Mouse (Mus musculus): ENCODE data around the gene Inafm1. TPM values are rescaled to one million over a fixed set of nuclear protein-coding genes. Genes with fewer than 3 reads are reported as not detected.

The Inafm1 gene
- polyA plus RNA-seq, 1 experiment from 2014 or later: 19.8 TPM

DNA sequence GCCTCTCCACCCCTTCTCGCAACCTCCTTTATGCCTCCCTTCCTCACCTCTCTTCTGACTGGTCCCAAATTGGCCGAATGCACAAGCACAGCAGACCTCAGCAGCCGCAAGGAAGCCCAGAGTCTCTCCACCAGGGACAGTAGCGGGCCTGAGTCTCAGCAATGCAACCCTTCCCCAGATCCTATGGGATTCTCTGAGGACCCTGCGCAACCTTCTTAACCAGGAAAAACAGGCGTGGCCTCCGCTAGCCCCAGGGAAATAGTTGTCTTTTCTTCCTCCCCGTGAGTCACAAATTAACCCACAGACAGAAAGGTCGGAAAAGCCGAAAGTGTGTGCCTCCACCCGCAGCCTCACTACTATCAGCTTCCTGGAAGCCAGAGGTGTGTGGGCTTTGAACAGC, 31.6 kb downstream of the Inafm1 start:
- no peak for ATAC-seq (ENCODE audit: low FRiP score, low TSS enrichment)
- Histone ChIP-seq H3K27me3 (ENCODE audit: control insufficient read depth, insufficient read depth, low read length) (no peaks in the 10 kb centered on the region), H3K4me2 (replicated peaks; ENCODE audit: low read depth, low read length) (no peak overlapping the region), H3K4me1 (ENCODE audit: control insufficient read depth, insufficient read depth, low read length) (no peaks in the 10 kb centered on the region), H3K27ac (ENCODE audit: low read depth, low read length) (no peak overlapping the region), H3K9me3 (ENCODE audit: control insufficient read depth, low read length) (no peaks in the 10 kb centered on the region), H3K9ac (ENCODE audit: low read depth, low read length) (no peak overlapping the region), H3K36me3 (ENCODE audit: control insufficient read depth, insufficient read depth, low read length) (no peaks in the 10 kb centered on the region), H3K4me3 (ENCODE audit: low read length) (no peak overlapping the region)
- WGBS: 47% methylated on average over 11 of the region's 11 CpGs

DNA sequence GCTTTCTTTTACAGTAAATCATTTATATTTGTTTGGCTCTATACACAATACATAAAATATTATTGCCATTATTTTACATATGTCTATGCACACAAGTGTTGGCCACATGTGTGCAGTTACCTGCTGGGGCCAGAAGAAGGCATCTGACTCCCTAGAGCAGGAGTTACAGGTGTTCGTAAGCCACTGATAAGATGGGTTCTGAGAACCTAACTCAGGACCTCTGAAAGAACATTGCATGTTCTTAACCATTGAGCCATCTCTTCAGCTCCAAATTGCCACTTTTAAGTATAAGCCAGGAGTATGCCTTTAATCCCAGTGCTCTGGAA, 32.5 kb downstream of the Inafm1 start:
- no peak for ATAC-seq (ENCODE audit: low FRiP score, low TSS enrichment)
- H3K4me1 ChIP-seq (ENCODE audit: control insufficient read depth, insufficient read depth, low read length): no peaks in the 10 kb centered on the region
- H3K4me3 ChIP-seq (ENCODE audit: low read length): no peak overlapping the region
- H3K4me2 ChIP-seq (replicated peaks; ENCODE audit: low read depth, low read length): no peak overlapping the region
- no peaks in the 10 kb centered on the region for H3K9me3 ChIP-seq (ENCODE audit: control insufficient read depth, low read length)
- H3K27me3 ChIP-seq (ENCODE audit: control insufficient read depth, insufficient read depth, low read length): no peaks in the 10 kb centered on the region
- no peak overlapping the region for H3K27ac ChIP-seq (ENCODE audit: low read depth, low read length)
- WGBS: 90% methylated on average over 1 of the region's 1 CpGs
- H3K9ac ChIP-seq (ENCODE audit: low read depth, low read length): no peak overlapping the region
- no peaks in the 10 kb centered on the region for H3K36me3 ChIP-seq (ENCODE audit: control insufficient read depth, insufficient read depth, low read length)

DNA sequence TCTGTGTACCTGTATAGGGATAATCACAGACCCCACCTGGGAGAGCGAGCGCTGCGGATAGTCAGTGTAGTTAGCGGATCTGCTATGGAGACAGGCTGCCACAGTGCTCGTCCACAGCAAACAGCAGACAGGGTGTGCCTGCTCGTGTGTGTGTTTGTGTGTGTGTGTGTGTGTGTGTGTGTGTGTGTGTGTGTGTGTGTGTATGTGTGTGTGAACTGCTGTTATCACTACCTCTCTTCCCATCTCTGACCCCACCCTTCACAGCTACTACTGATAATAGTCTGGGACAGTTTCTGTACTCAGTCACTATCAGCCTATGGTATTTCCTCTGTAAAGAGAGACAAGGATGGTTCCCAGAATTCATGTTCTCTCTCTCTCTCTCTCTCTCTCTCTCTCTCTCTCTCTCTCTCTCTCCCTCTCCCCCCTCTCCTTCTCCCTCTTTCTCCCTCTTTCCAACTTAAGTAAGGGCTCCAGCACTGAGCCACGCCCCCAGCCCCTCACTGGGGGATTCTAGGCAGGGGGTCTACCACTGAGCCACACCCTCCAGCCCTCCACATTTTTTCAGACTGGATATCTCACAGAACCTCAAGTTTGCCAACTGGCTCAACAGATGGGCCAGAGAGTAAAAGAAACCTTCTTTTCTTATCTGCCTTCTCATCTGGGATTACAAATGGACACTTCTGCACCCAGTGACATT, 33.0 kb downstream of the Inafm1 start:
- no peak for ATAC-seq (ENCODE audit: low FRiP score, low TSS enrichment)
- no peak overlapping the region for H3K27ac ChIP-seq (ENCODE audit: low read depth, low read length)
- no peaks in the 10 kb centered on the region for H3K9me3 ChIP-seq (ENCODE audit: control insufficient read depth, low read length)
- H3K9ac ChIP-seq (ENCODE audit: low read depth, low read length): no peak overlapping the region
- 82% methylated on average over 7 of the region's 7 CpGs for WGBS
- H3K4me3 ChIP-seq (ENCODE audit: low read length): no peak overlapping the region
- H3K4me2 ChIP-seq (replicated peaks; ENCODE audit: low read depth, low read length): no peak overlapping the region
- H3K36me3 ChIP-seq (ENCODE audit: control insufficient read depth, insufficient read depth, low read length): no peaks in the 10 kb centered on the region
- no peaks in the 10 kb centered on the region for H3K27me3 ChIP-seq (ENCODE audit: control insufficient read depth, insufficient read depth, low read length)
- no peaks in the 10 kb centered on the region for H3K4me1 ChIP-seq (ENCODE audit: control insufficient read depth, insufficient read depth, low read length)

DNA sequence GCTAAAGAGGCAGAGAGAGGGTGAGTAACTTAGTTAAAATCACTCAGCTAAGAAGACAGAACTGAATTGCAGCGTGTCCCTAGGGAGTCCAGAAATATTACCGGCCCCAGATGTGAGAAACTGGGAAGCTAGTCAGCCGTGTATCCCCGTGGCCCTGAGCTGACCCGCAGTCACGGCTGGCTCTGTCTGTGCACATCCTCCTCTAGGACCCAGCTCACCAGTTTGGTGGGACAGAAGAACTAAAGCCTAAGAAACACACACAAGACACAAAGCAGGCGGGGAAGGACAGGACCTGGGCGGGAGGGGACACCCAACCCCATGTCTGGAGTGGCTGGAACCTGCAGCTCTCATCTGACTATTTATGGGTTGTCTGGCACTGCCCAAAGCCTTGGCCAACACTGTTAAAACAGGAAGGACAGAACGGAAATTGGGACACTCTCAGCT, 33.8 kb downstream of the Inafm1 start:
- Histone ChIP-seq H3K4me2 (replicated peaks; ENCODE audit: low read depth, low read length) (no peak overlapping the region), H3K4me1 (ENCODE audit: control insufficient read depth, insufficient read depth, low read length) (no peaks in the 10 kb centered on the region), H3K27ac (ENCODE audit: low read depth, low read length) (no peak overlapping the region), H3K4me3 (ENCODE audit: low read length) (no peak overlapping the region), H3K27me3 (ENCODE audit: control insufficient read depth, insufficient read depth, low read length) (no peaks in the 10 kb centered on the region), H3K9me3 (ENCODE audit: control insufficient read depth, low read length) (no peaks in the 10 kb centered on the region), H3K9ac (ENCODE audit: low read depth, low read length) (no peak overlapping the region), H3K36me3 (ENCODE audit: control insufficient read depth, insufficient read depth, low read length) (no peaks in the 10 kb centered on the region)
- 29% methylated on average over 9 of the region's 9 CpGs for WGBS
- peak; percentile 58; the same call in 1 of the 2 replicates for ATAC-seq (ENCODE audit: low FRiP score, low TSS enrichment)

DNA sequence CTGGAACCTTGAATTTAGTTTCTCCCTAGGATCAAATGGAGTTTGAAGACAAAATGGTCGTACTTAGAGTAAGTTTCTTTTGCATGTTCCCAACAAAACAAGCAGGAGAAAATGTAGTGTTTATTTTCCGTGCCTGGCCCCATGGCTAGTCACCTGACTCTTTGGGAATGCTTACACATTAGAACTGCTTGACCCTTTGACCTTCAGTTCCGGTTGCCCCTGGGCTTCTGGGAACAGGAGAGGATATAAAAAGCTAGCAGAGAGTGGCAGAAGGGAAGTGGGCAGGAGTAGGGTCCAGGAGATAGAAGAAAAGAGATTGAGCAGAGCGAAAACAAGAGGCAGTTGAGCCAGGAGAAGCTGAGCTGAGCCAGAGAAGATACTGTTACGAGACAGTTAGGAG, 43.5 kb downstream of the Inafm1 start:
- Histone ChIP-seq H3K36me3 (ENCODE audit: control insufficient read depth, insufficient read depth, low read length) (no peaks in the 10 kb centered on the region), H3K4me3 (ENCODE audit: low read length) (no peak overlapping the region), H3K9me3 (ENCODE audit: control insufficient read depth, low read length) (no peaks in the 10 kb centered on the region), H3K4me2 (replicated peaks; ENCODE audit: low read depth, low read length) (no peak overlapping the region), H3K27me3 (ENCODE audit: control insufficient read depth, insufficient read depth, low read length) (no peaks in the 10 kb centered on the region), H3K9ac (ENCODE audit: low read depth, low read length) (no peak overlapping the region), H3K27ac (ENCODE audit: low read depth, low read length) (no peak overlapping the region), H3K4me1 (ENCODE audit: control insufficient read depth, insufficient read depth, low read length) (peaks cover 3% of the 10 kb centered on the region; the same call in 1 of the 2 replicates)
- ATAC-seq (ENCODE audit: low FRiP score, low TSS enrichment): no peak
- WGBS: 25% methylated on average over 5 of the region's 5 CpGs

Other genes starting within 250 kb of the Inafm1 start
- gene Bicra, start 225.7 kb downstream of the Inafm1 start, polyA plus RNA-seq (2014; fragmentation: Nextera tagmentation; extraction: Ambion mirVana): 6.9 and 10.0 TPM in 2 replicates
- gene Zfp541, start 211.8 kb downstream of the Inafm1 start, polyA plus RNA-seq (2014; fragmentation: Nextera tagmentation; extraction: Ambion mirVana): 0.04 and 0.07 TPM in 2 replicates
- 179 and 188 TPM in 2 replicates for gene Napa, start 175.2 kb downstream of the Inafm1 start, polyA plus RNA-seq (2014; fragmentation: Nextera tagmentation; extraction: Ambion mirVana)
- 25.1 and 29.2 TPM in 2 replicates for gene Kptn, start 153.7 kb downstream of the Inafm1 start, polyA plus RNA-seq (2014; fragmentation: Nextera tagmentation; extraction: Ambion mirVana)
- 0.21 and 0.24 TPM in 2 replicates for gene Slc8a2, start 143.8 kb downstream of the Inafm1 start, polyA plus RNA-seq (2014; fragmentation: Nextera tagmentation; extraction: Ambion mirVana)
- gene Meis3, start 98.5 kb downstream of the Inafm1 start, polyA plus RNA-seq (2014; fragmentation: Nextera tagmentation; extraction: Ambion mirVana): 26.1 and 28.0 TPM in 2 replicates
- 8.5 and 13.0 TPM in 2 replicates for gene Dhx34, start 51.6 kb downstream of the Inafm1 start, polyA plus RNA-seq (2014; fragmentation: Nextera tagmentation; extraction: Ambion mirVana)
- 0.05 and 0.09 TPM in 2 replicates for gene C5ar2, start 29.5 kb downstream of the Inafm1 start, polyA plus RNA-seq (2014; fragmentation: Nextera tagmentation; extraction: Ambion mirVana)
- 1.2 and 1.8 TPM in 2 replicates for gene C5ar1, start 14.1 kb downstream of the Inafm1 start, polyA plus RNA-seq (2014; fragmentation: Nextera tagmentation; extraction: Ambion mirVana)
- 24.6 and 28.3 TPM in 2 replicates for gene Ccdc9, start 13.2 kb upstream of the Inafm1 start, polyA plus RNA-seq (2014; fragmentation: Nextera tagmentation; extraction: Ambion mirVana)
- 8.6 and 13.8 TPM in 2 replicates for gene Bbc3, start 34.8 kb upstream of the Inafm1 start, polyA plus RNA-seq (2014; fragmentation: Nextera tagmentation; extraction: Ambion mirVana)
- 241 and 323 TPM in 2 replicates for gene Sae1, start 114.2 kb upstream of the Inafm1 start, polyA plus RNA-seq (2014; fragmentation: Nextera tagmentation; extraction: Ambion mirVana)
- gene Zc3h4, start 127.3 kb upstream of the Inafm1 start, polyA plus RNA-seq (2014; fragmentation: Nextera tagmentation; extraction: Ambion mirVana): 16.7 and 23.6 TPM in 2 replicates
- 56.0 TPM in 2 replicates for gene Tmem160, start 179.2 kb upstream of the Inafm1 start, polyA plus RNA-seq (2014; fragmentation: Nextera tagmentation; extraction: Ambion mirVana)
- gene Npas1, start 204.1 kb upstream of the Inafm1 start, polyA plus RNA-seq (2014; fragmentation: Nextera tagmentation; extraction: Ambion mirVana): 0.13 TPM in 1 of 2 replicates, not detected in the other

Measured in kidney, embryonic 14.5 days (tissue).